Mouse (Mus musculus) spleen, adult 2 months (tissue): Measurements from ENCODE around the gene Gabrb3.

ENCODE experiments used
- CTCF ChIP-seq: fragments of 200-500 bp; IDR thresholded peaks from 2 replicates; pipeline ENCODE4 v1.5.1; 2011; ENCODE audit warnings: mild to moderate bottlenecking, inconsistent platforms; ENCODE audit not compliant: insufficient read depth, insufficient read length, insufficient replicate concordance; ENCODE audit errors: extremely low read depth
- POLR2A ChIP-seq: fragments of 200-500 bp; IDR thresholded peaks from 2 replicates; pipeline ENCODE4 v1.6.1; 2011; ENCODE audit warnings: low read depth, low read length, inconsistent platforms

DNA sequence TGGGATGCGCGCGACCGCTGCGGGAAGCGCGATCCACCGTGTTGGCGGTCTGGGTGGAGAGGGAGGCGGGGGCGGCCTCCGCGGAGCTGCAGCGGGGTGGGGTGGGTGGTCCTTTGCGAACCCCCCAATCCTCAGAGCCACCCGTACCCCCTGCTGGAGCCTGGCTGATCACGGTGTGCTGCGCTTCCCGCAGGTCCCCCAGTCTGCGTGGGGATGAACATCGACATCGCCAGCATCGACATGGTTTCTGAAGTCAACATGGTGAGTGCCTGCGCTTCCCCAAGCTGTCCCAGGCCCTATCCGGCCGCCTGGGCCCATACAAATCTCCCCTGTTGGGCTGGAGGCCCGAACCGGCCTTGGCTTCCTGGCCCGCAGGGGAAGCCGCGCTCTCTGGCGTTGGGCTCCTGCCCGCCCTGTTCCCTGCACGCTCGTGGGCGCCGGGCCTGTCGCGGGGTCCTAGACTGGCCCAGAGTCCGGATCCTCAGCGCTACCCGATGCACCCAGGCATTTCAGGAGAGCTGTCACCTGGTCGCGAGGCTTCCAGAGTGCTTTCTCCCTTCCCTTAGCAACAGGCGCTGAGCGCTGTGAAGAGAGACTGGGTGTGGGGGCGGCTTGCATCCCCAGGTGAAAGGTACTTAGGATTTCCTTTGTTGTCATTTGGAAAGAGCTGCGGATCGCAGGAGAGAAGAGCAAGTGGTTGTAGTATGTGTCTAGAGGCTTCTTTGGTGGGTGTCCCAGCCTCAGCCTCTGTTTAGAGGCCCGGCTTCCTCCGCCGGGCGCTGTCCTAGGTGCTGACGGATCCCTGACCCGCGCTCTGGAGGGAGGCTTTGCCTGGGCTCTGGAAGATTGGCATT is 172.3 kb downstream of the Gabrb3 start:
- TF ChIP-seq CTCF (no peak), POLR2A (no peak)
